Mouse (Mus musculus): ENCODE data around the gene Tspo2.

Tspo2 gene

DNA sequence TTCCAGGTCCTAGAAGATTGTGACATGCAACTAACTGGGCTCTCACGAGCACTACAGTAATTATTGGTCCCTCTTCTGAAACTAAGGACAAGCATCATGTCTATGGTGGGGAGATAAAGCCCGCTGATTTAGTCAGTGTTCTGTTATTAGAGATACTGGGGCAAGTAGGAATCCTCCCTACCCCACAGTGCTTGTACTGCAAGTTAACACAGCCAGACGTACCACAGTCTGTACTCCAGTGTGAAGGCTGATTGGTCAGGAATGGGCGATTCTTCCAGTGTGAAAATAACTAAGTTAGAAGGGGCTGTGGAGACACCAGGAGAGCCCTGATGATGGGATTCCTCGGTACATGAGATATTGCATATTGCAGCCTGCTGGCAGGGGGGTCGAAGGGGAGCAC lies 33.8 kb downstream of the Tspo2 start:
- DNase-seq (ENCODE audit: low spot score in 2 of 2) = no peak

DNA sequence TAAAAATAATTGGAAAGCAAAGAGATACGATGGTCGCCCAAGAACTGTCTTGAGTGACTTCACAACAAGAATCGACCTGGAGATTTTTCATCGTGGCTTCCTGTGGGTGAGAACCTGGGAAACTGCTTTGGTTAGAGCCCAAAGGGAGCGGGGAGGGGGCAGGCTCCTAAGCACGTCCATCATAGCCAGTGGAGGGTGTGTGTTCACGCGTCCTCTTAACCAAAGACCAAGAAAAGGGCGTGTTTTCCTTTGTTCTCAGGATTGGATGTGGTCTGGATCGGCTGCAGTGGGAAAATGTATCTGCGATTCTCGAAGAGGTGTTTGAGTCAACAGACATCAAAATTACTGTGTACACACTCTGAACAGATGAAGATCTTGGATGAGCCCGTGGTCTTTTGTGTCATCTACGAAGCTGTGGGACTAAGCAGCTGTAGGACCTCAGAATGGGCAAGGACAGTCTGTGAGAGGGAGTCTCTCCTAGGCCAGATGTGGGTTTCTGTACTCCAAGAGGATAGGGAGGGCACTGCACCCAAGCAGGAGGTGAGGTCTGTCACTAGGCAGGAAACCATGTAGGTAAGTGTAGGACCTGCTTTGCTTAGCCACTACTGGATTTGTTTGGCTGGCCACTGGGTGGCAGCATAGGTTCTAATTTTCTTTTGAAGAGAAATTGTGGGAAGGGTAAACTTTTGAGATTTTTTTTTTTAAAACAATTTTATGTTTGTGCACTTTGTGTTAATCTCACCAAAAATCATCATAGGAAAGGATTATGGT lies 34.7 kb downstream of the Tspo2 start:
- DNase-seq (ENCODE audit: low spot score in 2 of 2) = peak; percentile 35 to 44

DNA sequence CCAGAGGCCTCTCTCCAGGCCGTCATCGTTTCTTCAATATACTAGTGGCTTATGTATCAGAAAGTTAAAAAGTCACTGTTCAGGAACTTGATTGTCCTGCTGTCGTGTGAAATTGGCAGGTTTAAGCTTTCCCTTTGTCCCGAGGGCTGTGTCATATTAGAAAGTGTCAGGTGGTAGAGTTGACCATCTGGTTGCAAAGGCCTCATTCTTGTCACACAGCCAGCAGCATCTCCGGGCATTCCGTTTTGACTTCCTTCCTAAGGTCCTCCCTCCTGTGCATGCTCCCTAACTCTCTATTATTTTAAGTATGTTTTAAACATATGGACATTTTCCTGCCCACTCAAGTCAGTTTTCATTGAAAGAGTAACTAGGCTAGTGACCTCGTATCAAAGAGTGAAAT lies 35.3 kb downstream of the Tspo2 start:
- no peak for DNase-seq (ENCODE audit: low spot score in 2 of 2)

DNA sequence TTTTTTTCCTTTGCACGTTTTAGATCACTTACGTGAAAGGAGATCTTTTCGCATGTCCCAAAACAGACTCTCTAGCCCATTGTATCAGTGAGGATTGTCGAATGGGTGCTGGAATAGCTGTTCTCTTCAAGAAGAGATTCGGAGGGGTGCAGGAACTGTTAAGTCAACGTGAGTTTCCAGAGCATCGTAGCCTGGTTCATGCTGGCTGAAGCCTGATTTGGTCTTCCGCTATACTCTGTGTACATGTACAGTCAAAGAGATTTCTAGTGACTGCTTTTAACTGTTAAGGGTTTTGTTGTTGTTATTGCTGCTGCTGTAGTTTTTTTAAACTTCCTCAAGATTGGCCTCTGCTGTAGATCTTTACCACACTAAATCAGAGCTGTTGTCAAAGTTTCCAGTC lies 40.1 kb downstream of the Tspo2 start:
- no peak for DNase-seq (ENCODE audit: low spot score in 2 of 2)

DNA sequence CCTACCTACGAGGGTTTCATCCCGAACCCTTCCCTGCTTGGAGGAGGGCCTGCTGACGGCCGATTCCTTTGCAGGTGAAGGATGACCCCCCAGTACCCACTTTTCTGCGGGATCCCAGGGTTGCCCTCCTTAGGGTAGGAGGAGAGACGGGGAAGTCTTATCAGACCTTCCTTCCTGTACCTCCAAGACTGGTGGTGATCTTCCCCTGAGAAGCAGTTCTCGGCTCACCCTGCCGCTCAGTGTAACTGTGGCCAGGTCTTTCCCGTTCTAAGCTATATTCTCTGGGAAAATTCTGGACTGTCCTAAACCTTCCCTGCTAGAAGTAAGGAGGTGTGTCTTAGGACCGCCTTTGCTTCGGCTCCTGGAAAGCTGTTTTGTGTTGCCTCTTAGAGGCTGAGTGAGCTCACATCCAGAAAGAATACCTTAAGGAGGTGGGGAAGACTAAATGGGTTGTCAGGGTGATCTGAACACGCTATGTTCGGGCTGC lies 41.0 kb downstream of the Tspo2 start:
- no peak for DNase-seq (ENCODE audit: low spot score in 2 of 2)

DNA sequence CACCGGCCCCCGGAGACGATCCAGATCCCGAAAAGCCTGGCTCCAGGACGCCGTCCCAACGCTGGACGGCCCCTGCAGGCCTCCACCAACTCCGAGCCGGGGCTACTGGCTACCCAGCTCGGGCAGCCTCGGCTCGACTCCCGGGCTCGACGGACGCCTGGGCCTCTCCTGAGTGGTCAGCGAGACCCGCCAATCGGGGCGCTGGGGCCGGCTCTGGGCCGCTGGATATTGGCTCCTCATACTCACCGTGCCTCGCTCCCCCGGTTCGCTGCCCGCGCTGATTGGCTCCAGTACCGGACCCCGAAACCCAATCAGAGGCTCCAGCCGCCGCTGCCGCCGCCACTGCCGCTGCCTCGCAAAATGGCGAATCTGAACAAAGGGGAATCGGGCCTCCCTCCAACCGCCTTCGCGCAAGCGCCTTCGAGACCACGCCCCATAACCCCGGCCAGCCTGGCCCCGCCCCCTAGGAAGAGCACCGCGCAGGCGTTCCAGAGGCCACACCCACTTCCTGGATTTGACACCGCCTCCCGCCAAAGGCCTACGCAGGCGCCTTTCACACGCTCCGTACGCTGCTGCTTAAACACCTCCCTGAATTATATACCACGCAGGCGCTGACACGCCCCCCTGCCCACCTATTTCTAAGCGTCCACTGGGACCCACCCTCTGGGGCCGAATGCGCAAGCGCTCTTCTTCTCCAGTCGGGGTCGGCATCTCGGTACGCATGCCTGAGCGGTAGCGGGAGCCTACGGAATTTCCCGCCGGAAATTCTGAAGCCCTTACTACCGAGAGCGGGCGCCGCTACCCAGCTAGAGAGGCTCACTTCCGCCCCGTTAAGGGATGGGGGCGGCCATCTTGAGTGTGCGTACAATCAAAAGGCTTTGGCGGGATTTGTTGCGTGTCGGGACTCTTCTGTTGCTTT lies 41.7 kb downstream of the Tspo2 start, which contains the start of the genes Nfya and Oard1:
Gene Nfya (minus strand): TSS at position 527 of the 919 bp plus-strand sequence.
Gene Oard1 (plus strand): TSS at position 635 of the 919 bp plus-strand sequence.
- peak; percentile 99 for DNase-seq (ENCODE audit: low spot score in 2 of 2)

DNA sequence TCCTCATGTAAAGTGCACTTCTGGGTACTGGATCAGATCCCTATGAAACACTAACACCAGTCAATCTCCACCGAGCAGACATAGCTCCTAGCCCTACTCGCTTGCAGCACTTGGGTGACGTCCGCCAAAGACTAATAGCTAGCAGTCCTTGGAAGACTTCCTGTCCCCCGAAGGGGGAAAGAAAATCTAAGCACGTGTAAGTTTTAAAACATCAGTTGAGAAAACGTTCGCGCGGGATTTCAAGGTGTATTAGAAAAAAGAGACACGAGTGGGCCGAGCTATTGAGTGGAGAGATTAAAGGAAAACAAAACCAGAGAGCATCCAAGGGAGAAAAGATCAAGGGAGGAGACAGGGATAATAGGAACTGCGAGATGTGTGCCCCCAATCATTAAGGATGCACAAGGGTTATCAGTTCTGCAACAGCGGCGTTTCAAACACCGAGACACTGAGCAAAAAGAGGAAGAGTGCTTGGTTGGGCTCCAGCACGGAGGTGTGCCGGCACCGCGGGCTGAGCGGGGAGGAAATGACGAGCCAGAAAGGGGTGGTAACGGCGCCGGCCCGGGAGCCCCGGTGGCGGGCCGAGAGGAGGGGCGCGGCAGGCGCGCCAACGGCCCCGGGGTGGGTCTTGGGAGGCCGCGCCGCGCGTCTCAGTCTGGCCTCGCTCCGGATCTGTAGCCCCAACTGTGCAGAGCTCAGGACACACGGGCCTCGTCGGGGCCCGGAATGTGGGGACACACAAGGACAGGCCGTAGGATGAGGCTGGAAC lies 42.6 kb downstream of the Tspo2 start:
- DNase-seq (ENCODE audit: low spot score in 2 of 2) = peak; percentile 39 to 43

DNA sequence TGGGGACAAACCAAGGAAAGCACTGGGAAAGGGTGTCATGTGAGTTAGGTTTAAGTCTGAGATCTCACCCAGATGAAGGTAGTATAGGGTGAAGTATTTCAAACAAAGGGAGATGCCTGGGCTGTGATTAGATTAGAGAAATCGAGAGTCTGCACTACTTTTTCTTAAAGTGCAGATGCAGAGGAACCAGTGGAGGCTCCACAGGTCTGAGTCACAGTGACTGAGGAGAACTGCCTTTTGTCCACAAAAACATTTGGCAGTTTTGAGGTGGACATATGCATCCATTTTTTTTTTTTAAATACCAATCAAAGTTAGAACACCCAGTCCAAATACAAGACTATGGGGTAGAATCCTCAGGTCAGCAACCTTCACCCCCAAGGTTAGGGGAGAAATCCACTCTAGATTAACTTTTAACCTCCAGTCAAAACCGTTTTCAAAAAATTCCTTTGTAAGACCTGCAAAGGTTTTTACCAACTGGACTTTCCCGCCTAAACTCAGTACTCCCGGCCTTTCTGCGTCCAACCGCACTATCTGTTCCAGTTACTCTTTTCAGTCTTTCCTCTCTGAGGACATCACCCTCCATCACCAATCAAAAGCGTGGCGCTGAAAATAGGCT lies 43.3 kb downstream of the Tspo2 start:
- no peak for DNase-seq (ENCODE audit: low spot score in 2 of 2)

DNA sequence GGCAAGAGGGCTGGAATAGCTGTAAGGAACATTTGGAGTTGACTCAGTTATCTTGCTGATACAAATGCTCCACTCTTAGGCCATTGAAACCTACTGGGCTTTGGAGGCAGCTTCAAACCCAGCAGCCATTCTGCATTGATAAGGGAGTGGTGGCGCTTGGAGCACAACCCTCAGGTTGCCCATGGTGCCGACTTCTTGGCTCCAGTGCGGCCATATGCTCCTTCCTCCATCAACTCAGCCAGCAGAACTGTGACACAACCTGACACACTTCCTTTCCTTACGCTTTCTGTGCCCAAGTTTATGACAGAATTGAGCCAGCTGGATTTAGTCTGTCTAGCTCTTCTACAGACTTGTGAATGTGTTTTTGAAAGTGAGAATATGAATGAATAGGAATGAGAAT lies 44.2 kb downstream of the Tspo2 start:
- DNase-seq (ENCODE audit: low spot score in 2 of 2) = no peak

DNA sequence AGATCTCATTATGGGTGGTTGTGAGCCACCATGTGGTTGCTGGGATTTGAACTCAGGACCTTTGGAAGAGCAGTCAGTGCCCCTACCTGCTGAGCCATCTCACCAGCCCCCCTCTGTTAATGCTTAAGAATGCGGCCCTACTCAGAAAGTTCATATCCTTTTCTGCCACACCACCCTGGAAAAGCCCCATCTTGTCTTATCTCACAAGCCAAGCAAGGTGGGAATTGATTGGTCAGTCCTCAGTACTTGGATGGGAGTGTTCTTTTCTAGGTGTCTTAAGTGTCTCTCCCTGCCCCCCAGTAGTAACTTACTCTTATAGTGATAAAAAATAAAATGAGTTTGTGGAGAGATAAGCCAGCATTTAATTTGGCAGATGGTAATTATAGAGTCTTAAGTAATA lies 46.6 kb downstream of the Tspo2 start:
- no peak for DNase-seq (ENCODE audit: low spot score in 2 of 2)

DNA sequence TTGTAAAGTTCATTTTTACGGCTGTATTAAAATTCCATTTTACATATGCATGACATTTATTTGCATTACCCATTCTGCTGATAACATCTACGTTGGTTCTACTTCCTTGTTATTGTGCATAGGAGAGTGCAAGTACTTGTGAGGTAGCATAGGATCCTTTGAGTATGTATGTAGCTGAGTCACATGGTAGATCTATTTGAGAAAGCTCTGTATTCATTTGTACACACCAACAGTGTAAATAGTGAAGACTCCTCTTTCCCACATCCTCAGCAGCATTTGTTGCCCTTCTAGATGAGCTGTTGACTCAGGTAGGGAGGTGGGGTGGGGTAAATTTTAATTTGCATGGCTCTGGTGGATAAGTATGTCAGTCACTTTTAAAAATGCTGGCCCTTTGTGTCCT lies 47.5 kb downstream of the Tspo2 start:
- no peak for DNase-seq (ENCODE audit: low spot score in 2 of 2)

DNA sequence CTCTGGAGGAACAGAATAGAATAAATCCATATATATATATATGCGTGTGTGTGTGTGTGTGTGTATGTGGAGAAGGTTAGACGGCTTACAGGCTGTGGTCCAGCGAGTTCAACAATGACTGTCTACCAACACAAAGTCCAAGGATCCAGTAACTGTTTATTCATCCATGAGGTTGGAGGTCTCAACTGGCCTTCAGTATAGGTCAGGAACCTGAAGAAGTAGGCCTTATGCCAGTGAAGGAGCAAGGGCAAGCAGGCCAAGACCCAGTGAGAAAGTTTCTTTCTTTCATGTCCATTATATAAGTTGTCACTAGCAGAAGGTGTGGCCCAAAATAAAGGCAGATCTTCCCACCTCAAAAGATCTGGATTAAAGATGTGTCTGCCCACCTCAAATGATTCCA lies 48.6 kb downstream of the Tspo2 start:
- DNase-seq (ENCODE audit: low spot score in 2 of 2) = no peak

DNA sequence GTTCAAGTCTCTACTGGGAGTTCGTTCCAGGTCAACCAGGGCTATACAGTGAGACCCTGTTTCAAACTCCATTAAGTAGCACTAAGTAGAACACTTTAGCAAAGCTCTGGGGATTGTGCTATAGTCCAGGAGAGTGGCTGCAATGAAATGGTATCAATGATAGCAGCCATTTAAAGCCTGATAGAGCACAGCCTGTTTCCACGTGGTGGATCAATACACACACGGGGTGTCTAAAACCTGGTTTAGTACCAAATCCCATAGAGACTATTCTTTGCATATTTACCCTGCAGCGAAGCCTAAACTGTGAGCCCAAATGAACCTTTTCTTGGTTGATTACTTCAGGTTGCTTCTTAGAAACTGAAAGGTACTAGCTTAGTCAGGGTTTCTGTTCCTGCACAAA lies 49.6 kb downstream of the Tspo2 start:
- DNase-seq (ENCODE audit: low spot score in 2 of 2) = no peak

Measured in frontal cortex, postnatal 25 days (tissue).